Mouse (Mus musculus): ENCODE results near the gene Slc38a4.

DNA sequence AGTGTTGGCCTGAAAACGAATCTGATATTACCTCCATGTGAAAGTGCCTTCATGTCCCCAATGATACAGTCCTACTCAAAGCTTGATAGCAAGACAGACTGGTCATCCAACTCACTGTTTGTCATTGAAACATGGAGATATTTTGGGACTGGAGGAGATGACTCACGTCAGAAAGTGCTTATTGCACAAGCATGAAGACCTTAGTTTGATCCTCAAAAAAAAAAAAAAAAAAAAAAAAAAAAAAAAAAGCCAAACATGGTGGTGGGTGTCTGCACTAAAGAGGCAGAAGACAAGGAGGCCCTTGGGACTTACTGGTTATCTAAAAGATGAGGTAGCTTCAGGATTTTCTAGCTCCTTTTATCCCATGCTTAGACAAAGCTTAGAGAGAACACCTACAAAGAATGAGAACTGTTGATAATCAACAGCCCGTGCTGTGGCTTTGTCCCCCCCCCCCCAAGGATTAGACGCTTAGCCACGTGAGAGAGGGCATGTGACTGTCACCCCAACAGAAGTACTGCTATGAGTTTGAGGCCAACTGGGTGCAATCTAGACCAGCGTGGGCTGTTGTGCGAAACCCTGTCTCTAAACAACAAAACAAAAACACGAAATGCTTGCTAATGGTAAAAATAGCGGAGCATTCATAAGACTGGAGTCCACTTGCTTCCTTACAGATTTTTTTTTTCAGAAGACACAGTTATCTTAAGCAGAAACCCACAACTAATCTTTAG, 26.5 kb downstream of the Slc38a4 start:
- no peak for TF ChIP-seq CTCF (IDR thresholded peaks at IDR 0.05; ENCODE audit: extremely low read depth, insufficient read depth, insufficient read length, insufficient replicate concordance)
- TF ChIP-seq POLR2A (IDR thresholded peaks at IDR 0.05; ENCODE audit: low read depth, low read length) = no peak
